Mouse (Mus musculus) liver, postnatal 0 days (tissue): ENCODE data around the gene Tmod1.

Source experiments
- CTCF ChIP-seq: sonication (generic); IDR thresholded peaks from 2 replicates; pipeline ENCODE4 v1.5.1; 2016; ENCODE audit warnings: antibody characterized with exemption, low read depth
- EP300 ChIP-seq: IDR thresholded peaks from 2 replicates; pipeline ENCODE4 v1.6.1; 2016; ENCODE audit warnings: antibody characterized with exemption, low read depth, mild to moderate bottlenecking

GRCm38 (mm10) chr4:46064263-46064662 is 25.5 kb downstream of the Tmod1 start:
- TF ChIP-seq EP300 (no peak), CTCF (no peak)
